Mouse (Mus musculus) ES-Bruce4 (cell line): ENCODE measurements around the gene Kcnc1. TPM values are rescaled to one million over a fixed set of nuclear protein-coding genes. Genes with fewer than 3 reads are reported as not detected.

ENCODE experiments used
- H3K27ac ChIP-seq: 2 replicates; pipeline ENCODE4 v1.5.1; 2012; ENCODE audit warnings: low read length, inconsistent platforms; ENCODE audit not compliant: insufficient read depth
- H3K27me3 ChIP-seq: 2 replicates; pipeline ENCODE4 v1.6.1; 2012; ENCODE audit warnings: mild to moderate bottlenecking, low read length, inconsistent platforms; ENCODE audit not compliant: control insufficient read depth, poor library complexity, insufficient read depth, severe bottlenecking
- H3K36me3 ChIP-seq: 2 replicates; pipeline ENCODE4 v1.6.1; 2012; ENCODE audit warnings: inconsistent platforms, mild to moderate bottlenecking, low read length, moderate library complexity; ENCODE audit not compliant: control insufficient read depth, poor library complexity, insufficient read depth, severe bottlenecking
- H3K4me1 ChIP-seq: one replicate; pipeline ENCODE4 v1.8.1; 2011; ENCODE audit warnings: low read length; ENCODE audit not compliant: control insufficient read depth, insufficient read depth
- H3K4me3 ChIP-seq: 2 replicates; pipeline ENCODE4 v1.5.1; 2011; ENCODE audit warnings: low read depth, mild to moderate bottlenecking, low read length
- H3K9ac ChIP-seq: 2 replicates; pipeline ENCODE4 v1.6.1; 2012; ENCODE audit warnings: low read depth, mild to moderate bottlenecking, inconsistent platforms; ENCODE audit not compliant: poor library complexity, severe bottlenecking
- H3K9me3 ChIP-seq: replicated peaks from 2 replicates; pipeline ENCODE4 v1.6.1; 2012; ENCODE audit warnings: mild to moderate bottlenecking, low read length, inconsistent platforms; ENCODE audit not compliant: control insufficient read depth, poor library complexity, insufficient read depth, severe bottlenecking
- CTCF ChIP-seq: IDR thresholded peaks from one replicate; pipeline ENCODE4 v1.8.1; 2011; ENCODE audit warnings: low read depth, low read length
- EP300 ChIP-seq: IDR thresholded peaks from 2 replicates; pipeline ENCODE4 v1.6.1; 2011; ENCODE audit warnings: low read depth, low read length; ENCODE audit not compliant: insufficient read depth
- POLR2A ChIP-seq: IDR thresholded peaks from one replicate; pipeline ENCODE4 v1.8.1; 2011; ENCODE audit warnings: low read length; ENCODE audit not compliant: insufficient read depth
- polyA plus RNA-seq: library from polyadenylated mRNA; stranded (reverse); fragments of >200 nt; gene quantifications from 2 replicates; pipeline ENCODE4 v1.2.4, GENCODE M21; 2011; ENCODE audit warnings: low read depth; ENCODE audit not compliant: missing spikeins, insufficient read depth, insufficient read length

Gene Kcnc1
- polyA plus RNA-seq, 1 experiment = 0.07 TPM

GRCm38 (mm10) chr7:46413959-46414725 is 17.8 kb downstream of the Kcnc1 start:
- H3K9ac ChIP-seq = no peak overlapping the region
- H3K4me3 ChIP-seq = no peak overlapping the region
- no peaks in the 10 kb centered on the region for H3K9me3 ChIP-seq
- no peak for TF ChIP-seq CTCF
- TF ChIP-seq POLR2A = no peak
- no peak for TF ChIP-seq EP300
- no peaks in the 10 kb centered on the region for H3K36me3 ChIP-seq
- no peaks in the 10 kb centered on the region for H3K4me1 ChIP-seq
- H3K27ac ChIP-seq = no peak overlapping the region
- H3K27me3 ChIP-seq = no peaks in the 10 kb centered on the region

GRCm38 (mm10) chr7:46415818-46416425 is 19.6 kb downstream of the Kcnc1 start:
- TF ChIP-seq EP300 (no peak), CTCF (no peak), POLR2A (no peak)
- Histone ChIP-seq H3K27ac (no peak overlapping the region), H3K9me3 (no peaks in the 10 kb centered on the region), H3K4me3 (no peak overlapping the region), H3K27me3 (no peaks in the 10 kb centered on the region), H3K36me3 (no peaks in the 10 kb centered on the region), H3K9ac (no peak overlapping the region), H3K4me1 (no peaks in the 10 kb centered on the region)

- Histone ChIP-seq H3K4me3 (no peak overlapping the region), H3K27ac (no peak overlapping the region), H3K27me3 (no peaks in the 10 kb centered on the region), H3K9ac (no peak overlapping the region), H3K36me3 (no peaks in the 10 kb centered on the region), H3K4me1 (no peaks in the 10 kb centered on the region), H3K9me3 (no peaks in the 10 kb centered on the region)
- TF ChIP-seq POLR2A (no peak), CTCF (no peak), EP300 (no peak)
Observed at GRCm38 (mm10) chr7:46417467-46417866, 21.2 kb downstream of the Kcnc1 start.

GRCm38 (mm10) chr7:46418102-46418622 is 21.9 kb downstream of the Kcnc1 start:
- Histone ChIP-seq H3K36me3 (no peaks in the 10 kb centered on the region), H3K27ac (no peak overlapping the region), H3K9ac (no peak overlapping the region), H3K27me3 (no peaks in the 10 kb centered on the region), H3K4me1 (no peaks in the 10 kb centered on the region), H3K4me3 (no peak overlapping the region), H3K9me3 (no peaks in the 10 kb centered on the region)
- TF ChIP-seq CTCF (no peak), POLR2A (no peak), EP300 (no peak)

GRCm38 (mm10) chr7:46421535-46421934 is 25.2 kb downstream of the Kcnc1 start:
- Histone ChIP-seq H3K4me1 (no peaks in the 10 kb centered on the region), H3K27me3 (no peaks in the 10 kb centered on the region), H3K36me3 (no peaks in the 10 kb centered on the region), H3K27ac (no peak overlapping the region), H3K9me3 (no peaks in the 10 kb centered on the region), H3K9ac (no peak overlapping the region), H3K4me3 (no peak overlapping the region)
- TF ChIP-seq EP300 = no peak
- TF ChIP-seq POLR2A = no peak
- no peak for TF ChIP-seq CTCF

GRCm38 (mm10) chr7:46422052-46422763 is 25.9 kb downstream of the Kcnc1 start:
- H3K4me3 ChIP-seq = no peak overlapping the region
- no peak overlapping the region for H3K27ac ChIP-seq
- no peak for TF ChIP-seq EP300
- no peak for TF ChIP-seq POLR2A
- no peak for TF ChIP-seq CTCF
- H3K36me3 ChIP-seq = no peaks in the 10 kb centered on the region
- no peaks in the 10 kb centered on the region for H3K4me1 ChIP-seq
- H3K9ac ChIP-seq = no peak overlapping the region
- no peaks in the 10 kb centered on the region for H3K27me3 ChIP-seq
- H3K9me3 ChIP-seq = no peaks in the 10 kb centered on the region
